25 mouse cellular contexts compared by ENCODE assay signal in genomic region chr2:78651549-78651948, GRCm38 (mm10).
DNase-seq lines count a peak whose midpoint lies in the region; ATAC-seq and TF ChIP-seq lines count a peak whose summit lies in the region.
"Had no signal": no experiment of that assay in that cellular context is flagged by ENCODE, and none has a peak within 500 bp of the region (broad histone marks: within the 10 kb centered on the region; RNA-seq: fewer than 3 reads in every experiment).

No protein-coding gene starts in this region.

- no peaks in the 10 kb centered on the region for H3K27me3 ChIP-seq in lung, embryonic 14.5 days (ENCODE audit: insufficient read depth, low read length)
- H3K27me3 ChIP-seq in stomach, embryonic 16.5 days (ENCODE audit: control insufficient read depth, insufficient read depth, low read length) = no peaks in the 10 kb centered on the region
- no peaks in the 10 kb centered on the region for H3K27me3 ChIP-seq in stomach, postnatal 0 days (ENCODE audit: control insufficient read depth, insufficient read depth, low read length)
- no peaks in the 10 kb centered on the region for H3K27me3 ChIP-seq in intestine, embryonic 15.5 days (replicated peaks)
- no peaks in the 10 kb centered on the region; the same call in 1 of the 2 replicates for H3K27me3 ChIP-seq in forebrain, embryonic 16.5 days (replicated peaks; ENCODE audit: control insufficient read depth, insufficient read depth, low read length)
- H3K27me3 ChIP-seq: embryonic facial prominence, embryonic 12.5 days; embryonic facial prominence, embryonic 15.5 days; heart, embryonic 12.5 days; heart, embryonic 15.5 days; hindbrain, embryonic 13.5 days had no signal

- no peak overlapping the region for H3K4me2 ChIP-seq in lung, embryonic 14.5 days
- 0 out of 2 replicates have a peak overlapping the region, but pooled peaks have one; percentile 15 for H3K4me2 ChIP-seq in stomach, embryonic 16.5 days (ENCODE audit: low read depth, low read length)
- H3K4me2 ChIP-seq in stomach, postnatal 0 days (replicated peaks; ENCODE audit: low read depth) = no peak overlapping the region
- no peak overlapping the region for H3K4me2 ChIP-seq in intestine, embryonic 15.5 days (replicated peaks)
- H3K4me2 ChIP-seq in forebrain, embryonic 16.5 days (ENCODE audit: low read length) = no peak overlapping the region
- H3K4me2 ChIP-seq: embryonic facial prominence, embryonic 12.5 days; embryonic facial prominence, embryonic 15.5 days; heart, embryonic 12.5 days; heart, embryonic 15.5 days; hindbrain, embryonic 13.5 days had no signal

- H3K4me3 ChIP-seq in lung, embryonic 14.5 days (ENCODE audit: low read depth, low read length) = no peak overlapping the region
- H3K4me3 ChIP-seq in stomach, embryonic 16.5 days (replicated peaks; ENCODE audit: low read length) = no peak overlapping the region
- no peak overlapping the region for H3K4me3 ChIP-seq in stomach, postnatal 0 days (ENCODE audit: low read depth, low read length)
- no peak overlapping the region for H3K4me3 ChIP-seq in intestine, embryonic 15.5 days (replicated peaks)
- H3K4me3 ChIP-seq in forebrain, embryonic 16.5 days (replicated peaks; ENCODE audit: low read length) = no peak overlapping the region
- H3K4me3 ChIP-seq: embryonic facial prominence, embryonic 12.5 days; embryonic facial prominence, embryonic 15.5 days; heart, embryonic 12.5 days; heart, embryonic 15.5 days; hindbrain, embryonic 10.5 days; hindbrain, embryonic 13.5 days had no signal

- no peak for TF ChIP-seq EP300 in stomach, postnatal 0 days (optimal IDR thresholded peaks at IDR 0.05)

- no peaks in the 10 kb centered on the region for H3K4me1 ChIP-seq in lung, embryonic 14.5 days (ENCODE audit: insufficient read depth)
- H3K4me1 ChIP-seq in stomach, embryonic 16.5 days (ENCODE audit: control insufficient read depth, insufficient read depth, low read length) = peaks cover 6% of the 10 kb centered on the region; the same call in 1 of the 2 replicates
- H3K4me1 ChIP-seq in stomach, postnatal 0 days (replicated peaks; ENCODE audit: control insufficient read depth, insufficient read depth) = no peaks in the 10 kb centered on the region
- H3K4me1 ChIP-seq in intestine, embryonic 15.5 days (replicated peaks) = no peaks in the 10 kb centered on the region
- H3K4me1 ChIP-seq in forebrain, embryonic 16.5 days (replicated peaks; ENCODE audit: control insufficient read depth, insufficient read depth, low read length) = peaks cover 6% of the 10 kb centered on the region; the same call in 1 of the 2 replicates
- H3K4me1 ChIP-seq: heart, embryonic 12.5 days; heart, embryonic 15.5 days had no signal

- H3K9me3 ChIP-seq in lung, embryonic 14.5 days (ENCODE audit: low read depth, low read length) = no peaks in the 10 kb centered on the region
- H3K9me3 ChIP-seq in stomach, embryonic 16.5 days (replicated peaks; ENCODE audit: control insufficient read depth, low read length) = no peaks in the 10 kb centered on the region
- no peaks in the 10 kb centered on the region for H3K9me3 ChIP-seq in stomach, postnatal 0 days (ENCODE audit: control insufficient read depth, low read length)
- no peaks in the 10 kb centered on the region for H3K9me3 ChIP-seq in intestine, embryonic 15.5 days
- no peaks in the 10 kb centered on the region for H3K9me3 ChIP-seq in forebrain, embryonic 16.5 days (ENCODE audit: control insufficient read depth, low read length)
- H3K9me3 ChIP-seq: embryonic facial prominence, embryonic 12.5 days; embryonic facial prominence, embryonic 15.5 days; heart, embryonic 12.5 days; heart, embryonic 15.5 days; hindbrain, embryonic 10.5 days; hindbrain, embryonic 13.5 days had no signal

- ATAC-seq in lung, embryonic 14.5 days (ENCODE audit: insufficient read depth) = peak; percentile 54; the same call in 1 of the 2 replicates
- peak; percentile 50; the same call in 1 of the 2 replicates for ATAC-seq in stomach, embryonic 16.5 days (ENCODE audit: insufficient read depth, low FRiP score)
- ATAC-seq in stomach, postnatal 0 days (ENCODE audit: low FRiP score, low TSS enrichment) = no peak
- peak; percentile 20; the same call in 1 of the 2 replicates for ATAC-seq in intestine, embryonic 15.5 days
- ATAC-seq in forebrain, embryonic 16.5 days = no peak
- ATAC-seq: activated CD4-positive, CD25-positive, alpha-beta regulatory T cell, adult 4 months; CD4-positive, CD25-positive, alpha-beta regulatory T cell, adult 4 months; forebrain, embryonic 14.5 days; hindbrain, embryonic 16.5 days had no signal

- 18% methylated on average over 2 of the region's 2 CpGs for WGBS in lung, embryonic 14.5 days
- WGBS in stomach, embryonic 16.5 days = 21% methylated on average over 2 of the region's 2 CpGs
- WGBS in stomach, postnatal 0 days = 8% methylated on average over 2 of the region's 2 CpGs
- 26% methylated on average over 2 of the region's 2 CpGs for WGBS in intestine, embryonic 15.5 days
- WGBS in forebrain, embryonic 16.5 days = 53% methylated on average over 2 of the region's 2 CpGs

- no peaks in the 10 kb centered on the region for H3K36me3 ChIP-seq in lung, embryonic 14.5 days (ENCODE audit: insufficient read depth)
- no peaks in the 10 kb centered on the region for H3K36me3 ChIP-seq in stomach, embryonic 16.5 days (ENCODE audit: control insufficient read depth, insufficient read depth, low read length)
- H3K36me3 ChIP-seq in stomach, postnatal 0 days (ENCODE audit: control insufficient read depth, insufficient read depth, low read length) = no peaks in the 10 kb centered on the region
- no peaks in the 10 kb centered on the region for H3K36me3 ChIP-seq in intestine, embryonic 15.5 days
- H3K36me3 ChIP-seq in forebrain, embryonic 16.5 days (ENCODE audit: control insufficient read depth, insufficient read depth) = no peaks in the 10 kb centered on the region
- H3K36me3 ChIP-seq: embryonic facial prominence, embryonic 12.5 days; embryonic facial prominence, embryonic 15.5 days; heart, embryonic 12.5 days; heart, embryonic 15.5 days; hindbrain, embryonic 10.5 days; hindbrain, embryonic 13.5 days had no signal

- peak; percentile 47 for DNase-seq in lung, embryonic 14.5 days
- no peak for DNase-seq in lung, postnatal 14 days
- no peak for DNase-seq in stomach, postnatal 0 days (ENCODE audit: low spot score)
- DNase-seq: adrenal gland, adult 8-10 months; adrenal gland, postnatal 25 days; cerebellum, adult 2 months; cerebellum, adult 9-11 months; cerebellum, postnatal 25 days; gastrocnemius, postnatal 25 days; heart, adult 18-20 months; heart, postnatal 10 days; heart, postnatal 36 days had no signal

- no peak overlapping the region for H3K9ac ChIP-seq in lung, embryonic 14.5 days
- H3K9ac ChIP-seq in stomach, embryonic 16.5 days (ENCODE audit: low read length) = no peak overlapping the region
- no peak overlapping the region for H3K9ac ChIP-seq in stomach, postnatal 0 days (ENCODE audit: low read length)
- H3K9ac ChIP-seq in intestine, embryonic 15.5 days = no peak overlapping the region
- H3K9ac ChIP-seq in forebrain, embryonic 16.5 days (replicated peaks; ENCODE audit: low read depth, low read length) = no peak overlapping the region
- H3K9ac ChIP-seq: embryonic facial prominence, embryonic 12.5 days; embryonic facial prominence, embryonic 15.5 days; heart, embryonic 12.5 days; heart, embryonic 15.5 days; hindbrain, embryonic 13.5 days had no signal

- no peak overlapping the region for H3K27ac ChIP-seq in lung, embryonic 14.5 days (ENCODE audit: low read depth)
- H3K27ac ChIP-seq in stomach, embryonic 16.5 days (ENCODE audit: low read length) = no peak overlapping the region
- no peak overlapping the region for H3K27ac ChIP-seq in stomach, postnatal 0 days (replicated peaks)
- no peak overlapping the region for H3K27ac ChIP-seq in intestine, embryonic 15.5 days
- no peak overlapping the region for H3K27ac ChIP-seq in forebrain, embryonic 16.5 days (ENCODE audit: low read length)
- H3K27ac ChIP-seq: embryonic facial prominence, embryonic 12.5 days; embryonic facial prominence, embryonic 15.5 days; heart, embryonic 15.5 days; hindbrain, embryonic 10.5 days; hindbrain, embryonic 13.5 days had no signal

- TF ChIP-seq CTCF in lung, embryonic 14.5 days (IDR thresholded peaks at IDR 0.05; ENCODE audit: low read depth) = no peak
- no peak for TF ChIP-seq CTCF in stomach, postnatal 0 days (IDR thresholded peaks at IDR 0.05; ENCODE audit: low read depth)

Comparison
In these comparisons a context has a peak if more than half of its experiments do, and no peak if none do; other contexts are left out.
1. ATAC-seq: peak in lung, embryonic 14.5 days (single experiment), stomach, embryonic 16.5 days (single experiment) and intestine, embryonic 15.5 days (single experiment); none in stomach, postnatal 0 days (single experiment) and forebrain, embryonic 16.5 days (single experiment).